Mouse (Mus musculus) limb, embryonic 14.5 days (tissue): ENCODE measurements at regions not wholly inside any gene's neighbourhood (a gene's known extent, or its start where the extent isn't known, plus 50 kb on each side); places are given as distances from the start of the nearest gene placed in this dataset.

Experiments
- ATAC-seq: fragments of 200-750 bp; cut with Nextera tagmentation; 2 replicates; pipeline ENCODE4 v1.8.0; 2017; ENCODE audit warnings: low read depth, moderate number of reproducible peaks, moderate TSS enrichment; ENCODE audit not compliant: low FRiP score
- DNase-seq: peaks from one replicate; pipeline ENCODE4 v3.0.0-alpha.2; 2015; ENCODE audit warnings: low spot score
- H3K27ac ChIP-seq: fragments of 300-500 bp; sonication (generic); replicated peaks from 2 replicates; pipeline ENCODE4 v1.5.1; 2014; ENCODE audit warnings: low read depth, mild to moderate bottlenecking, low read length, moderate library complexity, mixed read lengths
- H3K27me3 ChIP-seq: fragments of 300-500 bp; sonication (generic); 2 replicates; pipeline ENCODE4 v1.6.1; 2014; ENCODE audit warnings: low read length, mixed read lengths; ENCODE audit not compliant: control insufficient read depth, insufficient read depth
- H3K36me3 ChIP-seq: fragments of 300-500 bp; sonication (generic); 2 replicates; pipeline ENCODE4 v1.6.1; 2014; ENCODE audit warnings: mild to moderate bottlenecking, low read length, moderate library complexity, mixed read lengths; ENCODE audit not compliant: control insufficient read depth, insufficient read depth
- H3K4me1 ChIP-seq: fragments of 300-500 bp; sonication (generic); 2 replicates; pipeline ENCODE4 v1.6.1; 2014; ENCODE audit warnings: antibody characterized with exemption, low read length, mixed read lengths; ENCODE audit not compliant: control insufficient read depth, insufficient read depth
- H3K4me2 ChIP-seq: fragments of 300-500 bp; sonication (generic); replicated peaks from 2 replicates; pipeline ENCODE4 v1.6.1; 2014; ENCODE audit warnings: low read depth, mild to moderate bottlenecking, low read length, moderate library complexity; ENCODE audit not compliant: severe bottlenecking
- H3K4me3 ChIP-seq: fragments of 300-500 bp; sonication (generic); replicated peaks from 2 replicates; pipeline ENCODE4 v1.5.1; 2014; ENCODE audit warnings: low read length
- H3K9ac ChIP-seq: fragments of 300-500 bp; sonication (generic); 2 replicates; pipeline ENCODE4 v1.6.1; 2014; ENCODE audit warnings: mild to moderate bottlenecking, low read depth, low read length, moderate library complexity; ENCODE audit not compliant: severe bottlenecking
- H3K9me3 ChIP-seq: fragments of 300-500 bp; sonication (generic); 2 replicates; pipeline ENCODE4 v1.6.1; 2016; ENCODE audit warnings: low read length; ENCODE audit not compliant: control insufficient read depth
- POLR2A ChIP-seq: fragments of 200-500 bp; IDR thresholded peaks from 2 replicates; pipeline ENCODE4 v1.8.0; 2012; ENCODE audit warnings: inconsistent platforms, mild to moderate bottlenecking, moderate library complexity, borderline replicate concordance; ENCODE audit not compliant: insufficient read depth, insufficient read length; ENCODE audit errors: extremely low read depth
- WGBS: fragments of 180-500 bp; shearing (Covaris S2); extraction: QIAGEN DNeasy Blood & Tissue Kit; methylation state at CpG from one replicate; pipeline ENCODE4 v1.1.7; 2014; 5-methylcytosine and 5-hydroxymethylcytosine counted together

DNA sequence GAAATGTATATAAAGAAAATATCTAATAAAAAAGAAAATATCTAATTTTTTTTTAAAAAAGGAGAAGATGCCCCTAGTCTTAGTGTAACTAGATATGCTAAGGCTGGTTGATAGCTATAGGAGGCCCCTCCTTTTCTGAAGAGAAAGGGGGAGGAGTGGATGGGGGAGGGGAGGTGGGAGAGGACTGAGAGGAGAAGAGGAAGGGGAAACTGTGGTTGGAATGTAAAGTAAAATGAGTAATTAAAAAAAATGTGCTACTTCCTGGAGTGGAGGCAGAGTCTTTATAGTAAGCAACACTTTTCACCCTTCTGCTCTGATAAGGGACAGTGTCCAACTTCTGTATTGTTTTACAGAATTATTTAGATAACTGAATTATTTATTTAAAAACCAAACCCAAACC is 513.6 kb upstream of the Fam160b2 start:
- Histone ChIP-seq H3K4me1 (no peaks in the 10 kb centered on the region), H3K4me3 (no peak overlapping the region), H3K27me3 (no peaks in the 10 kb centered on the region), H3K4me2 (no peak overlapping the region), H3K27ac (no peak overlapping the region), H3K9ac (no peak overlapping the region), H3K9me3 (no peaks in the 10 kb centered on the region), H3K36me3 (no peaks in the 10 kb centered on the region)
- DNase-seq (no peak), ATAC-seq (no peak)
- no peak for TF ChIP-seq POLR2A

DNA sequence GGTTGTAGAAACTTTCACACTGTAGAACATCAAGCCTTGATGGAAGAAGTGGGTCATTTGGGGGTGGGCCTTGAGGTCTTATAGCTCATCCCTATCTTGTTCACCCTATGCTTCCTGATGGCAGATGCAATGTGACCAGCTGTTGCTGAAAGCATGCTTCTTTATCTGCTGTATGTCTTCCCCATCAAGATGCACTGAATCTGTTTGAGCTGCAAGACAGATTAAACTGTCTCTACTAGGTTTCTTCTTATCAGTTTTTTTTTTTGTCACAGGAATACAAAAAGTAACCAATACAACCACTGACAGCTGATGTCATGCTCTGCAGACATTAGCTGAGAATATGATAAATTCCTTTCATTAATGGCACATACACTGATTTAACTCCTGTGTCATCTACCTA is 505.0 kb upstream of the Fam160b2 start:
- DNase-seq, result no peak
- TF ChIP-seq POLR2A, result no peak

DNA sequence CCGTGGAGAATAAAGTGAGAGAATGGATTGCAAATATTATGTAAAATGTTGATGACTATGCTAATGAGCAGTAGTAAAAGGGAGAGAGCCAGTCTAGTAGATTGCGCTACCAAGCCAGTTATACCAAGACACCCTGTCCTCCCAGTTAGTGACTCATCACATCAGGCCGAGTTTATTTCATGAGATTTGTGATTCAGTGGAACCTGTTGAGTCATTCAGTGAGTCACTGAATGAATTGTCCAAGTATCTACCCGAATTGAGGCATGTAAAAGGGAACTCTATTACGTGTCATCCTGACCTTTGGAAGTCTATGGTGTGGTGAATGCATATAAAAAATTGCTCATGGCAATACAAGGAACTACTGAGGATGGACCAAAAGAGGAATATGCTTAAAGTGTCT is 504.3 kb upstream of the Fam160b2 start:
- no peak for DNase-seq
- H3K4me3 ChIP-seq, result no peak overlapping the region
- no peaks in the 10 kb centered on the region for H3K9me3 ChIP-seq
- no peak for TF ChIP-seq POLR2A
- no peak overlapping the region for H3K27ac ChIP-seq
- no peak for ATAC-seq
- WGBS, result 85% methylated on average over 5 of the region's 5 CpGs
- H3K9ac ChIP-seq, result no peak overlapping the region
- no peak overlapping the region for H3K4me2 ChIP-seq
- H3K27me3 ChIP-seq, result no peaks in the 10 kb centered on the region
- no peaks in the 10 kb centered on the region for H3K36me3 ChIP-seq
- H3K4me1 ChIP-seq, result no peaks in the 10 kb centered on the region

More for the DNA sequence above, 505.0 kb upstream of the Fam160b2 start:
- Histone ChIP-seq H3K27ac (no peak overlapping the region), H3K4me2 (no peak overlapping the region), H3K36me3 (no peaks in the 10 kb centered on the region), H3K4me1 (no peaks in the 10 kb centered on the region), H3K27me3 (no peaks in the 10 kb centered on the region), H3K9ac (no peak overlapping the region), H3K4me3 (no peak overlapping the region), H3K9me3 (no peaks in the 10 kb centered on the region)
- ATAC-seq, result no peak

DNA sequence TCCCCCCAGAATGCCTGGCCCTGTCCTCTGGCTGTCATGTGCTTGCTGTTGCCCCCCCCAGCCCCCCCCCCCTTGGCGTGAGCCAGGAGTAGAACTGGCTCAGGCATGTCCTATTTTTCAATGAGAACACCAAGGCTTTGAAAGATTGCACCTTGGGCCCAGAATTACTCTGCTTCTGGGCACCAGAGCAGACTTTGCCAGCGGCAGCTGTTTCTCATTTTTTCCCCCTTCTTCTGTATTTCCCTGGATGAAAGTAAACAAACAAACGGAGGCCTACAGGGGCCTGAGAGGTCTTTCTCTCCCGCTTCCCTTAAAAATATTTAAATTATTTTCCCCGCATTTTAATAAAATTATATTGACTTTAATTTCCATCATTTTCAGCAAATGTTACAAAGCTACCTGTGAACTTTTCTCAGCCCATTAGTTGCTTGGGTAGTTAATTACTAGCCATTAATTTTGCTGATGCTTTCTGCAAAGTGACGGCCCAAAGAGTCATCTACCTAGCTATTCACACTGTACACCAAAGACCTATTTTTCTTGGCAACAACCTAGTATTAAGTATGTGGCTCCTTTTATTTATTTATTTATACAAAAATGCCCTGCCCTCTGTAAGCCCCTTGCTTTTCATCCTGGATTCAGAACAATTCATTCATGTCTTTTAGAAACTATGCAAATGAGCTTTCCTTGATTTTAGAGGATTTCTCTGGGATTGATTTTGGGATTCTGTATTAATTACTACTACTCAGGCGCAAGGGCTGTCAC is 496.2 kb upstream of the Fam160b2 start:
- H3K4me2 ChIP-seq, result no peak overlapping the region
- no peak for TF ChIP-seq POLR2A
- no peak overlapping the region for H3K4me3 ChIP-seq
- no peaks in the 10 kb centered on the region for H3K27me3 ChIP-seq
- DNase-seq, result no peak
- WGBS, result 32% methylated on average over 7 of the region's 7 CpGs
- no peaks in the 10 kb centered on the region for H3K9me3 ChIP-seq
- H3K36me3 ChIP-seq, result no peaks in the 10 kb centered on the region
- H3K4me1 ChIP-seq, result 0 out of 2 replicates have a peak, but pooled peaks cover 3% of the 10 kb centered on the region
- no peak overlapping the region for H3K9ac ChIP-seq
- ATAC-seq, result no peak
- no peak overlapping the region for H3K27ac ChIP-seq

DNA sequence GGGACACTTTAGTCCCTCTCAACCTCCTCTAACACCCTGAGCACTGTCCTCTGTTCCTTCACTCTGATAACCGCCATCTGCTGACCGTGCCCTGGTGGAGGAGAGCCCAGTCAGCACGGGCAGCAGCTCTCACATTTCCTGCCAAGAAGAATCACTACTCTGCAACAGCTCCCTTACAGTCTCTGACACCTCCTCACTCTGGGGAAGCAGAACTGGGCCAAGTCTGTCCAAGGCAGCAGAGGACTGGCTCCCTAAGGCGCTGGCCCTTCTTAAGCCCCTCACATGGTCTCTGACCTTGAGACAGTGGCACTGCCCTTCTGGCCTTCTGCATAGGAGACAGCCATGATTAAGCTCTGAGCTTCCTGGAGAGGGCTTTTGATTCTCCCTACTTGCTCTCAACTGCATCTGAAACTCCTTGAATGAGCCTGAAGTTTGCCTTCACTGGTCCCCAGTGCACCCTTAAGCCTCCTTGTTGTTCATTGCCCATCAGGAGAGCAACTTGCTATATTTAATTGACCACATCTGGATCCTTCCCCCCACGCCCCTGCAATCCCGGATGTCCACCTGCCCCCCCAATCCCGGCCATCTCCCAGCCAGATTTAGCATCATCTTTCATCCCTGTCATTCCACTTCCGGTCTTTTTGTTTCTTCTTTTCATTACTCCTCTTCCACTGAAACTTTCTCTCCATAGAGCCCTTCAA is 493.1 kb upstream of the Fam160b2 start:
- ATAC-seq, result no peak
- 44% methylated on average over 8 of the region's 8 CpGs for WGBS
- no peak for DNase-seq
- Histone ChIP-seq H3K4me3 (no peak overlapping the region), H3K36me3 (no peaks in the 10 kb centered on the region), H3K9me3 (no peaks in the 10 kb centered on the region), H3K4me1 (0 out of 2 replicates have a peak, but pooled peaks cover 3% of the 10 kb centered on the region), H3K27me3 (no peaks in the 10 kb centered on the region), H3K9ac (no peak overlapping the region), H3K27ac (no peak overlapping the region), H3K4me2 (no peak overlapping the region)
- no peak for TF ChIP-seq POLR2A
